Comparison of ENCODE assay signal across 8 mouse cellular contexts in the genomic region with DNA sequence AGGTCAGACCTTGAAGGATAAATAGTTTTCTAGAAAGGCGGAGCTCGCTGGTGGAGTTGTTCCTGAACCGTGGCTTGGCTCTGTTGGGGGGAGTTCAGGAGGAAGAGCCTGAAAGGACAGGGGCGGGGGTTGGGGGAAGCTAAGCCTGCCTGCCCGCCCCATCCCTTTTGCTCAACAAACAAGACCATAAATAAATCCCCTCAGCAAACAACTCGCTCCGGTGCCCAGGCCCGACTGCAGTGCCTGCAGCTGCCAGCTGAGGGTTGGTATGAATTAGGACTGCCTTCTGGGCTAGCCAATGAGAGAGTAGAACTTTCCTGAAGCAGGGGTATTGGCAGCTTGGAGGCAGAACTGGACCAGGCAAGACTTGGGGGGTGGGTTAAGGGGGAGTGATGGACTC. TPM values are rescaled to one million over a fixed set of nuclear protein-coding genes. Genes with fewer than 3 reads are reported as not detected.
DNase-seq lines count a peak whose midpoint lies in the region; ATAC-seq lines count a peak whose summit lies in the region.

No protein-coding gene starts in this region.

- no peaks in the 10 kb centered on the region; the same call in 1 of the 2 replicates for H3K27me3 ChIP-seq in forebrain, embryonic 15.5 days
- peaks cover 4% of the 10 kb centered on the region for H3K27me3 ChIP-seq in liver, embryonic 16.5 days (ENCODE audit: control insufficient read depth, insufficient read depth, low read depth, low read length)

- peak; percentile 62; the same call in 1 of the 2 replicates for ATAC-seq in forebrain, embryonic 15.5 days (replicated peaks)
- peak; percentile 49 for ATAC-seq in liver, embryonic 16.5 days (ENCODE audit: low read depth)

- H3K4me3 ChIP-seq in forebrain, embryonic 15.5 days: peak overlapping the region; percentile 58
- peak overlapping the region; percentile 90 for H3K4me3 ChIP-seq in liver, embryonic 16.5 days (ENCODE audit: low read depth, low read length)

- 0 out of 2 replicates have a peak overlapping the region, but pooled peaks have one; percentile 1 for H3K27ac ChIP-seq in forebrain, embryonic 15.5 days (replicated peaks)
- peak overlapping the region; percentile 93 for H3K27ac ChIP-seq in liver, embryonic 16.5 days (ENCODE audit: low read length)

- H3K4me2 ChIP-seq in forebrain, embryonic 15.5 days (replicated peaks): peak overlapping the region; percentile 87
- peak overlapping the region; percentile 81 for H3K4me2 ChIP-seq in liver, embryonic 16.5 days (ENCODE audit: low read depth, low read length)

- H3K4me1 ChIP-seq in forebrain, embryonic 15.5 days: peaks cover 14% of the 10 kb centered on the region
- H3K4me1 ChIP-seq in liver, embryonic 16.5 days (ENCODE audit: control insufficient read depth, low read depth, low read length): peaks cover 52% of the 10 kb centered on the region

- DNase-seq in MN1 (ENCODE audit: low spot score) (peak; percentile 67), adipocyte (ENCODE audit: low spot score) (no peak)
- peak; percentile 70 for DNase-seq in c-Kit-positive CD71-positive TER-119-positive erythroid progenitor cells, embryonic 14.5 days (ENCODE audit: low spot score)
- DNase-seq in heart, postnatal 14 days: peak; percentile 60 to 69
- DNase-seq in layer of hippocampus, adult 18-20 months (ENCODE audit: low spot score in 2 of 2): peak; percentile 77 to 83
- peak; percentile 60 for DNase-seq in ovary, postnatal 36 days (ENCODE audit: low spot score)

- H3K9ac ChIP-seq in forebrain, embryonic 15.5 days (replicated peaks): peak overlapping the region; percentile 20; the same call in 1 of the 2 replicates
- peak overlapping the region; percentile 95 for H3K9ac ChIP-seq in liver, embryonic 16.5 days (ENCODE audit: low read depth, low read length)

- intact Hi-C loops in heart, postnatal 14 days (cut with DNase I): no loop called here

- WGBS in forebrain, embryonic 15.5 days: 2% methylated on average over 8 of the region's 8 CpGs
- 2% methylated on average over 8 of the region's 8 CpGs for WGBS in liver, embryonic 16.5 days (ENCODE audit: insufficient replicate concordance)

- H3K36me3 ChIP-seq in forebrain, embryonic 15.5 days: no peaks in the 10 kb centered on the region
- no peaks in the 10 kb centered on the region for H3K36me3 ChIP-seq in liver, embryonic 16.5 days (ENCODE audit: control insufficient read depth, insufficient read depth)

- H3K9me3 ChIP-seq in forebrain, embryonic 15.5 days: no peaks in the 10 kb centered on the region
- no peaks in the 10 kb centered on the region for H3K9me3 ChIP-seq in liver, embryonic 16.5 days (replicated peaks; ENCODE audit: control insufficient read depth, low read length)

RNA-seq across cellular contexts. Expression of gene Gmpr, which starts 1.3 kb away (rescaled TPM):
- polyA plus RNA-seq in forebrain, embryonic 15.5 days (2015; fragmentation: Nextera tagmentation; extraction: Ambion mirVana): 19.6 and 23.0 TPM in 2 replicates
- 100 to 1,000 TPM; 166 to 175 TPM for total RNA-seq in heart, postnatal 14 days (2021)
- 10 to 100 TPM; 67.0 to 69.7 TPM for total RNA-seq in layer of hippocampus, adult 18-20 months (2021)
- 212 and 220 TPM in 2 replicates for polyA plus RNA-seq in liver, embryonic 16.5 days (2015; fragmentation: Nextera tagmentation; extraction: Ambion mirVana)
